ENCODE assay signal across 7 mouse cellular contexts in the genomic region with DNA sequence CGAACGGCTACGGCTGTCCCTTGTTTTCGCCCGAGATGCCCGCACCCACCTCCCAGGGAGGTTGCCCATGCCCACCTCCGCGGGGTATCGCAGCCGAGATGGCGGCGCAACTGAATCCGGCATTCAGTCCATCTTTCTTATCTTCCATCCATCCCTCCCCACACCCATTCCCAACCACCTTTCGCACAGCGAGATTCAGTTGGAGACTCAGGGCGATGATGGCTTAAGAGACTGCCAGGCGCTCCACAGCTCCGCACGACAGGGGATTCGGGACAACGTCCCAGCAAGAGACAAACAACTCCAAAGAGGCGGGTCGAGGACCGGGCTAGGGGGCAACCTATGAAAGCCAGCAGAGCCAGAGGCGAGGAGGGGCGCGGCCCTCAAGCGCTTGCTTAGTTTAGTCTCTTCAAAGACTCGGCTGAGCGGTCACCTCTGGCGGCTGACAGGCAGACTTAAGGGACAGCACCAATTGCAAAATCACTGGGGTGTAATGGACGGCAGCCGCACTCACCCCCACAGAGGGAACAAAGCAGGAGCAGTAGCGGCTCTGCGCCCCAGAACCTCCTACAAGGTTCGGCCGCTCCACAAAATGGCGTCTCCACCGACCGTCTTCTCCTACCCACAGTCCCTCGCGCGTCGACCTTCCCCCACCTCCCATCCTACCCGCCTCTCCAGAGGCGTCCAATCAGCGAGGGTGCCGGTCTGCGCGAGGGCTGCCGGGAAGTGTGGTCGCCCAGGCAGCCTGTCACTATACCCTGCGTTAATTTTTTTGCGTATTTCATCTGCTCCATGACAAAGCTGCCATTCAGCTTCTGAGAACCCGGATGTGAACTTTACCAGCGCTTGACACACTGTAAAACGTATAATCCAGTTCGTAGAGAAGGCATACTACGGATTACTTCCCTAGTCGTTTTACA. TPM values are rescaled to one million over a fixed set of nuclear protein-coding genes. Genes with fewer than 3 reads are reported as not detected.
DNase-seq lines count a peak whose midpoint lies in the region; ATAC-seq lines count a peak whose summit lies in the region.

A gene (minus strand): TSS at position 623 of the 917 bp plus-strand sequence.

- H3K27ac ChIP-seq in intestine, embryonic 16.5 days (ENCODE audit: low read length), result peak within 1 kb of the TSS; percentile 91
- peak within 1 kb of the TSS; percentile 59 for H3K27ac ChIP-seq in midbrain, embryonic 11.5 days (ENCODE audit: low read depth, low read length)

- ATAC-seq in intestine, embryonic 16.5 days, result peak; percentile 100
- ATAC-seq in midbrain, embryonic 11.5 days (ENCODE audit: low FRiP score), result peak; percentile 100

- H3K9me3 ChIP-seq in intestine, embryonic 16.5 days (ENCODE audit: control insufficient read depth, low read length), result no peaks in the 10 kb centered on the region
- no peaks in the 10 kb centered on the region for H3K9me3 ChIP-seq in midbrain, embryonic 11.5 days (ENCODE audit: control insufficient read depth, low read length)

- peak within 1 kb of the TSS; percentile 55 for H3K4me2 ChIP-seq in intestine, embryonic 16.5 days (ENCODE audit: low read depth, low read length)
- peak within 1 kb of the TSS; percentile 73 for H3K4me2 ChIP-seq in midbrain, embryonic 11.5 days

- peaks cover 17% of the 10 kb centered on the region for H3K36me3 ChIP-seq in intestine, embryonic 16.5 days (ENCODE audit: control insufficient read depth, insufficient read depth, low read length)
- H3K36me3 ChIP-seq in midbrain, embryonic 11.5 days (ENCODE audit: control insufficient read depth, insufficient read depth, low read length), result peaks cover 29% of the 10 kb centered on the region

- H3K27me3 ChIP-seq in intestine, embryonic 16.5 days (replicated peaks; ENCODE audit: control insufficient read depth, insufficient read depth, low read length), result no peaks in the 10 kb centered on the region
- H3K27me3 ChIP-seq in midbrain, embryonic 11.5 days (ENCODE audit: control insufficient read depth, insufficient read depth, low read length), result no peaks in the 10 kb centered on the region

- DNase-seq in adrenal gland, adult 8-10 months, result peak; percentile 94
- DNase-seq in embryo, embryonic 9.5 days (ENCODE audit: extremely low spot score), result peak; percentile 90
- peak; percentile 84 to 92 for DNase-seq in gastrocnemius, postnatal 4 days (ENCODE audit: low spot score in 2 of 2)
- peak; percentile 93 to 95 for DNase-seq in left cerebral cortex, postnatal 36 days (ENCODE audit: low spot score in 2 of 2)
- peak; percentile 98 for DNase-seq in midbrain, embryonic 11.5 days (ENCODE audit: low spot score, missing footprints)
- DNase-seq in skeletal muscle tissue, adult 2 months (ENCODE audit: low read depth, low spot score), result peak; percentile 94

- H3K9ac ChIP-seq in intestine, embryonic 16.5 days (ENCODE audit: low read depth, low read length), result peak within 1 kb of the TSS; percentile 97
- peak within 1 kb of the TSS; percentile 99 for H3K9ac ChIP-seq in midbrain, embryonic 11.5 days (ENCODE audit: low read length)

- WGBS in intestine, embryonic 16.5 days, result under 1% methylated on average over 60 of the region's 60 CpGs
- WGBS in midbrain, embryonic 11.5 days, result under 1% methylated on average over 60 of the region's 60 CpGs

- intact Hi-C loops in left cerebral cortex, postnatal 36 days (cut with DNase I), result no loop called here

- H3K4me1 ChIP-seq in intestine, embryonic 16.5 days (ENCODE audit: control insufficient read depth, insufficient read depth, low read length), result peaks cover 12% of the 10 kb centered on the region
- H3K4me1 ChIP-seq in midbrain, embryonic 11.5 days (ENCODE audit: control insufficient read depth, insufficient read depth, low read length), result peaks cover 14% of the 10 kb centered on the region

- H3K4me3 ChIP-seq in intestine, embryonic 16.5 days (ENCODE audit: low read length), result peak within 1 kb of the TSS; percentile 99
- peak within 1 kb of the TSS; percentile 96 for H3K4me3 ChIP-seq in midbrain, embryonic 11.5 days (ENCODE audit: low read depth, low read length)

RNA-seq across cellular contexts. Expression of the gene that starts here (rescaled TPM):
- 100 to 1,000 TPM in 2 of 4 experiments, 10 to 100 TPM in 2; 91.2 to 204 (median 127) TPM for total RNA-seq in adrenal gland, adult 8-10 months (2022)
- total RNA-seq in gastrocnemius, postnatal 4 days (2021), result 100 to 1,000 TPM in 1 of 2 experiments, 10 to 100 TPM in 1; 73.6 to 101 TPM
- 127 and 145 TPM in 2 replicates for polyA plus RNA-seq in intestine, embryonic 16.5 days (2015; fragmentation: Nextera tagmentation; extraction: Ambion mirVana)
- 100 to 1,000 TPM; 109 to 159 TPM for total RNA-seq in left cerebral cortex, postnatal 36 days (2021)
- 186 and 191 TPM in 2 replicates for polyA plus RNA-seq in midbrain, embryonic 11.5 days (2014; fragmentation: Nextera tagmentation; extraction: Ambion mirVana)

Comparison
In these comparisons a context has a peak if more than half of its experiments do, and no peak if none do; other contexts are left out.
1. Peak in every context shown above with its lines: DNase-seq, ATAC-seq, H3K4me3 ChIP-seq and H3K27ac ChIP-seq.